Mouse (Mus musculus) liver, embryonic 15.5 days (tissue): ENCODE data around the gene Nrxn3. TPM values are rescaled to one million over a fixed set of nuclear protein-coding genes. Genes with fewer than 3 reads are reported as not detected.

ENCODE experiments used
- ATAC-seq: fragments of 200-750 bp; cut with Nextera tagmentation; 2 replicates; pipeline ENCODE4 v1.8.0; 2017; ENCODE audit warnings: moderate number of reproducible peaks, mild to moderate bottlenecking, moderate library complexity; ENCODE audit not compliant: insufficient read depth
- H3K27ac ChIP-seq: fragments of 300-500 bp; sonication (generic); replicated peaks from 2 replicates; pipeline ENCODE4 v1.5.1; 2015; ENCODE audit warnings: mild to moderate bottlenecking, inconsistent platforms
- H3K27me3 ChIP-seq: fragments of 300-500 bp; sonication (generic); 2 replicates; pipeline ENCODE4 v1.6.1; 2015; ENCODE audit warnings: mild to moderate bottlenecking, inconsistent platforms
- H3K36me3 ChIP-seq: fragments of 300-500 bp; sonication (generic); replicated peaks from 2 replicates; pipeline ENCODE4 v1.6.1; 2015; ENCODE audit warnings: moderate library complexity, mild to moderate bottlenecking, inconsistent platforms
- H3K4me1 ChIP-seq: fragments of 300-500 bp; sonication (generic); replicated peaks from 2 replicates; pipeline ENCODE4 v1.6.1; 2015; ENCODE audit warnings: inconsistent platforms
- H3K4me2 ChIP-seq: fragments of 300-500 bp; sonication (generic); 2 replicates; pipeline ENCODE4 v1.6.1; 2015; ENCODE audit warnings: moderate library complexity, mild to moderate bottlenecking, inconsistent platforms
- H3K4me3 ChIP-seq: fragments of 300-500 bp; sonication (generic); replicated peaks from 2 replicates; pipeline ENCODE4 v1.5.1; 2015; ENCODE audit warnings: mild to moderate bottlenecking, inconsistent platforms
- H3K9ac ChIP-seq: fragments of 300-500 bp; sonication (generic); 2 replicates; pipeline ENCODE4 v1.6.1; 2015; ENCODE audit warnings: moderate library complexity, mild to moderate bottlenecking, inconsistent platforms
- H3K9me3 ChIP-seq: fragments of 300-500 bp; sonication (generic); replicated peaks from 2 replicates; pipeline ENCODE4 v1.6.1; 2016; ENCODE audit warnings: inconsistent platforms
- WGBS: fragments of 180-500 bp; shearing (Covaris S2); methylation state at CpG from one replicate; pipeline ENCODE4 v1.1.7; 2015; ENCODE audit warnings: mixed read lengths; ENCODE audit not compliant: insufficient replicate concordance; 5-methylcytosine and 5-hydroxymethylcytosine counted together
- polyA plus RNA-seq: library from polyadenylated mRNA; unstranded; fragments of >200 nt; fragmentation: Nextera tagmentation; extraction: Ambion mirVana; gene quantifications from 2 replicates; pipeline ENCODE4 v1.2.1, GENCODE M21; 2015

Nrxn3 gene
- polyA plus RNA-seq, 1 experiment from 2014 or later, result 0.38 TPM

- no peaks in the 10 kb centered on the region for H3K27me3 ChIP-seq
- H3K9ac ChIP-seq, result no peak overlapping the region
- WGBS, result 60% methylated on average over 7 of the region's 7 CpGs
- H3K36me3 ChIP-seq, result no peaks in the 10 kb centered on the region
- no peaks in the 10 kb centered on the region for H3K4me1 ChIP-seq
- H3K9me3 ChIP-seq, result no peaks in the 10 kb centered on the region
- H3K4me2 ChIP-seq, result no peak overlapping the region
- ATAC-seq, result no peak
- no peak overlapping the region for H3K4me3 ChIP-seq
- H3K27ac ChIP-seq, result no peak overlapping the region
These were observed 387.2 kb downstream of the Nrxn3 start for GRCm38 (mm10) chr12:89109779-89110335.

GRCm38 (mm10) chr12:89128602-89129001, 405.9 kb downstream of the Nrxn3 start:
- Histone ChIP-seq H3K9me3 (no peaks in the 10 kb centered on the region), H3K27ac (no peak overlapping the region), H3K36me3 (no peaks in the 10 kb centered on the region), H3K4me2 (no peak overlapping the region), H3K9ac (no peak overlapping the region), H3K4me1 (no peaks in the 10 kb centered on the region), H3K27me3 (no peaks in the 10 kb centered on the region), H3K4me3 (no peak overlapping the region)
- WGBS, result 58% methylated on average over 4 of the region's 4 CpGs
- no peak for ATAC-seq

GRCm38 (mm10) chr12:89129139-89129907, 406.6 kb downstream of the Nrxn3 start:
- no peaks in the 10 kb centered on the region for H3K27me3 ChIP-seq
- H3K27ac ChIP-seq, result no peak overlapping the region
- H3K4me2 ChIP-seq, result no peak overlapping the region
- ATAC-seq, result no peak
- 61% methylated on average over 9 of the region's 9 CpGs for WGBS
- H3K36me3 ChIP-seq, result no peaks in the 10 kb centered on the region
- no peaks in the 10 kb centered on the region for H3K4me1 ChIP-seq
- no peak overlapping the region for H3K9ac ChIP-seq
- H3K9me3 ChIP-seq, result no peaks in the 10 kb centered on the region
- no peak overlapping the region for H3K4me3 ChIP-seq

- H3K27me3 ChIP-seq, result no peaks in the 10 kb centered on the region
- H3K27ac ChIP-seq, result no peak overlapping the region
- no peaks in the 10 kb centered on the region for H3K36me3 ChIP-seq
- no peaks in the 10 kb centered on the region for H3K9me3 ChIP-seq
- no peak overlapping the region for H3K9ac ChIP-seq
- H3K4me3 ChIP-seq, result no peak overlapping the region
- H3K4me2 ChIP-seq, result no peak overlapping the region
- H3K4me1 ChIP-seq, result no peaks in the 10 kb centered on the region
- ATAC-seq, result no peak
- WGBS, result 50% methylated on average over 2 of the region's 2 CpGs
These were observed 411.7 kb downstream of the Nrxn3 start for GRCm38 (mm10) chr12:89134333-89134732.

GRCm38 (mm10) chr12:89134774-89135307, 412.2 kb downstream of the Nrxn3 start:
- H3K4me3 ChIP-seq, result no peak overlapping the region
- no peak for ATAC-seq
- no peak overlapping the region for H3K27ac ChIP-seq
- no peaks in the 10 kb centered on the region for H3K27me3 ChIP-seq
- no peaks in the 10 kb centered on the region for H3K36me3 ChIP-seq
- no peaks in the 10 kb centered on the region for H3K9me3 ChIP-seq
- 47% methylated on average over 8 of the region's 8 CpGs for WGBS
- no peak overlapping the region for H3K9ac ChIP-seq
- H3K4me2 ChIP-seq, result no peak overlapping the region
- H3K4me1 ChIP-seq, result no peaks in the 10 kb centered on the region

- no peak for ATAC-seq
- Histone ChIP-seq H3K9ac (no peak overlapping the region), H3K36me3 (no peaks in the 10 kb centered on the region), H3K27ac (no peak overlapping the region), H3K4me2 (no peak overlapping the region), H3K4me1 (no peaks in the 10 kb centered on the region), H3K9me3 (no peaks in the 10 kb centered on the region), H3K4me3 (no peak overlapping the region), H3K27me3 (no peaks in the 10 kb centered on the region)
- 29% methylated on average over 3 of the region's 3 CpGs for WGBS
These were observed 426.3 kb downstream of the Nrxn3 start for GRCm38 (mm10) chr12:89148974-89149411.

- WGBS, result 43% methylated on average over 2 of the region's 2 CpGs
- Histone ChIP-seq H3K36me3 (no peaks in the 10 kb centered on the region), H3K27ac (no peak overlapping the region), H3K4me1 (no peaks in the 10 kb centered on the region), H3K4me3 (no peak overlapping the region), H3K4me2 (no peak overlapping the region), H3K9ac (no peak overlapping the region), H3K27me3 (no peaks in the 10 kb centered on the region), H3K9me3 (no peaks in the 10 kb centered on the region)
- ATAC-seq, result no peak
These were observed 426.8 kb downstream of the Nrxn3 start for GRCm38 (mm10) chr12:89149455-89149854.

GRCm38 (mm10) chr12:89156086-89156757, 433.5 kb downstream of the Nrxn3 start:
- ATAC-seq, result no peak
- 63% methylated on average over 9 of the region's 9 CpGs for whole genome bisulfite sequencing
- no peak overlapping the region for H3K27ac ChIP-seq

GRCm38 (mm10) chr12:89159353-89159752, 436.7 kb downstream of the Nrxn3 start:
- Histone ChIP-seq H3K9me3 (no peaks in the 10 kb centered on the region), H3K4me1 (no peaks in the 10 kb centered on the region), H3K4me3 (no peak overlapping the region), H3K36me3 (no peaks in the 10 kb centered on the region), H3K4me2 (no peak overlapping the region), H3K27me3 (no peaks in the 10 kb centered on the region), H3K27ac (no peak overlapping the region), H3K9ac (no peak overlapping the region)
- 53% methylated on average over 8 of the region's 8 CpGs for WGBS
- ATAC-seq, result no peak

More at GRCm38 (mm10) chr12:89156086-89156757, 433.5 kb downstream of the Nrxn3 start:
- H3K9me3 ChIP-seq, result no peaks in the 10 kb centered on the region
- no peaks in the 10 kb centered on the region for H3K36me3 ChIP-seq
- H3K27me3 ChIP-seq, result no peaks in the 10 kb centered on the region
- H3K4me2 ChIP-seq, result no peak overlapping the region
- H3K9ac ChIP-seq, result no peak overlapping the region
- H3K4me1 ChIP-seq, result no peaks in the 10 kb centered on the region
- no peak overlapping the region for H3K4me3 ChIP-seq

- Histone ChIP-seq H3K9me3 (no peaks in the 10 kb centered on the region), H3K4me1 (no peaks in the 10 kb centered on the region), H3K27me3 (no peaks in the 10 kb centered on the region), H3K4me3 (no peak overlapping the region), H3K4me2 (no peak overlapping the region), H3K27ac (no peak overlapping the region), H3K9ac (no peak overlapping the region), H3K36me3 (no peaks in the 10 kb centered on the region)
- no peak for ATAC-seq
- WGBS, result 66% methylated on average over 12 of the region's 12 CpGs
These were observed 451.9 kb downstream of the Nrxn3 start for GRCm38 (mm10) chr12:89174306-89175159.
